Mouse (Mus musculus): ENCODE data around the gene Wnt11. TPM values are rescaled to one million over a fixed set of nuclear protein-coding genes. Genes with fewer than 3 reads are reported as not detected.

The Wnt11 gene
- total RNA-seq, 2 experiments from 2014 or later: 6.1 to 7.9 TPM

DNA sequence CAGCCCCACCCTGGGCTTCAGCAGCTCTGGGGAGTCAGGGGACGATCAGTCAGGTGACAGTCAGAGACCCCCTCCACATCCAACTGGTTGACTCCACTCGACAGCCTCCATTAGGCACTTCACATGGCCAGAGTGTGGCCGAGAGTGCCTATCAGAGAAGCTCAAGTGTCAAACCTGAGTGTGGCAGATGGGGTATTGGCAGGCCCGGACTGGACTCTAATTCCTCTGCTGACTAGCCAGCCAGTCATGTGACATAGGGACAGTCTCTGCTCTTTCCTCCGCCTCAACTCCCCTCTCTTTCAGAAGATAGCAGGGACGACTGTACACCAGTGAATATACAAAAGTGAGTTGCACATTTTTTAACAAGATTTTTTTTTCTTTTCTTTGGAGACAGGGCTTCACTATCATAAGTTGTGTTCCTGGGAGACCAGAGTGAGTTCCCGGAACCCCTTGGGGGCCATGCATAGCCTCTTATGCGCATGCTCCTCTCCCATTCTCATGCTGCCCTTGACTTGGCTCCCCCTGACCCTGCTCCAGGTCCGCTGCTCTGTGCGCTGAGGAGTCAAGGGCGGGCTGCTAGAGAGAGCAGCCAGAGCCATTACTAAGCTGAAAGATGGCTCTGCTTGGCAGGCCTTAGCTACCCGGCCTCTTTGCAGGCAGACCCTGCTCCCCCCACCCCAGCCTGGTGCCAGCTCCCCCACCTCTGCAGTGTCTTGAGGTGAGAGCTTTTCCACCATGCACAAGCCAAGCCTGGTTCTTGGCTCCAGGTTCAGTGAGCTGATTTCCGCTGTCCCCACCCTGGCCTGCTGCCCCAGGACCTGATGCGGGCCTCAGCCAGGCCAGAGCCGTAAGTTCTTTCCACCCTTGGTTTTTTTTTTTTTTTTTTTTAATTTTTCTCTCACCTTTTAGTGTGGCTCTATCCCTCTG, 10.8 kb upstream of the Wnt11 start:
- intact Hi-C loops (cut with DNase I; ENCODE audit: low total_unique reads): loop anchor here (5.0 kb wide), 1 partner anchor 77 kb away; no protein-coding TSS in a partner anchor
- DNase-seq: no peak

DNA sequence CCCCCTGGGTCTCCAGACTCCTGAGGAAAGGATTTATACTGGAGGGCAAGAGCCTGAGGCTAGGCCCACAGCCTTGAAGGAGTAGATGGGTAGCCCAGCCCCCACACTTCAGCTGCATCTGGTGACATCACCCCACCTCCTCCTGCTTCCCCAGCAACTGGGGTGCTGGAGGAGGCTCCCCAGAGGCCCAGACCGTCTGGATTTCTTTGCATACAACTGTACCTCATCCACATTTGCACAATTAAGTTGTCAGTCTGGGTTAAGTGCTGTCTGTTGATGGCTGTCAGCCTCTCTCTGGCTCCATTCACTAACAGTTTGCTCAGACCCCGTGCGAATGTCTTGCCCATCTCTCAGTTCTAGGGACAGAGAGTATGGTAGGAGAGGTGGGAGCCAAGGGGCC, 6.9 kb upstream of the Wnt11 start:
- intact Hi-C loops (cut with DNase I; ENCODE audit: low total_unique reads): no loop called here
- DNase-seq: no peak

DNA sequence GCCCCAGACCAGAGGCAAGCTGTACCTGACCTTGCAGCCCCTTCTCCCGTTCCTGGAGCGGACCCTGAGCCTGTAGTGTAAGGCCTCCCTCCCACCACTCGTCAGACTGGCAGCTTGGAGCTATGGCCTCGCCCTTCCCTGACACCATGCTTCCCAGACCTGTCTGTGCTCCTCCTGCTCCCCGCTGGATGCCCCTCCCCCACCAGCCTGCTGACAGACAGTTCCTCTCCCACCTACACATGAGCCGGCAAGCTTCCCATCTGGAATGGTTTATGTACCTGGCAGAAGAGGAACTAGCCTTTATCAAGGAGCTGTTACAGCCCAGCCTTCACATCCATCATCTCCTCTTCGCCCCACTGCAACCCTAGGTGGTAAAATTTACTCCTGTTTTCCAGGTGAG, 6.0 kb upstream of the Wnt11 start:
- no peak for DNase-seq
- intact Hi-C loops (cut with DNase I; ENCODE audit: low total_unique reads): no loop called here

DNA sequence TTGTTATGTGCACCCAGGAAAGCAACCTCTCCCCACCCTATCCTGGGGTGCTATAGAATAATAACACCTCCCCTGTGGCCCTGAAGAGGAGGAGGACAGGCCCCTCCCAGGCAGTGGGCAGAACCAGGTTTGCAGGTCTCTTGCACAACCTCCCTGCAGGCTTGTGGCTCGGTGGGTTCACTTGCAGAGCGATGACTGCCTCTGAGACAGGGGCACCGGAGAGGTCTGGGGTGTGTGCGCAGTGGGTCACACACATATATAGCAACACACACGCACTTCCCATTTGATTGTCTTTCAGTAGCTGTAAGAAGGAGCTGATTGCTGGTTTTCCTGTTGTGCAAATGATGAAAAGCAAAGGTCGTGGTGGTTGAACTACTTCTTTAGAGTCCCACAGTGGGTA, 3.6 kb upstream of the Wnt11 start:
- no peak for DNase-seq
- intact Hi-C loops (cut with DNase I; ENCODE audit: low total_unique reads): no loop called here

DNA sequence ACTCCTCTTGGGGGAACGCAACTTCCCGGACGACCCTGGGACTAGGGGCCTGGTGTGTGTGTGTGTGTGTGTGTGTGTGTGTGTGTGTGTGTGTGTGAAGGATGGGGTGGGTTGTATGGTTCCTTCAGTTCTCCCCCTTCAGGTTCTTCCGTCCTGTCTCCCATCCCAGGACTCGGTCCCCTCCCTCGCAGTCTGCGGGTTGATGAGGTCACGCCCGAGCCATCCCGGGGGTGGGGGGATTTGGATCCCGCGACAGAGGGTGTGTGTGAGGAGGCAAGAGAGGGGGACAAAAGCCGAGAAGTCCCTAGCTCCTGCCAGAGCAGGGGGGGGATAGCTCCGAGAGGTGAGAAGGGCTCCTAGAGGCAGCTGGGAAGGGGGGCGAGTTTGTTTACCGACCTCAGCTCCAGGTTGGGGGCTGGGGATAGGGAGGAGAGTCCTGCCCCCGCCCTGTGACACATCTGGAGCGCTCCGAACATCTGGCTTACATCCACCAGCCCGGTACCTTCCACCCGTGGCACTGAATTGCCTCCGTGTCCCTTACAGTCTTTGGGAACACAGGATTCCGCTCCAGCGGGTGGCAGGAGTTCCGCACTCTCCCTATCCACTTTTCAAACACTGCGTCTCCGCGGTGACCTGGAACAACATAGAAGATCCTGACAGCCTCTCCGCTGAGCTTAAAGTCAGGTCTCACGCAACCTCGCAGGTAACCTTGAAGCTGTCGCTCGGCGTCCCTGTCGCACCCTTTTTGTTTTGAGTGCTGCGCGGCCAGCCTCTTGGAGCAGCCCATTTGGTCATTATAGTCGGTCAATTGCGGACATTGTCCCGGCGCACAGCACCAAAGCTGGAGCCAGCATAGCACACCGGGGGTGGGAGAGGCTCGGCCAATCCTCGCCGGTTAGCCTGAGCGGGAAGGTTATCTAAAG, 868 bp downstream of the Wnt11 start:
- intact Hi-C loops (cut with DNase I; ENCODE audit: low total_unique reads): loop anchor here (5.0 kb wide), 1 partner anchor 93 kb away; no protein-coding TSS in a partner anchor
- no peak for DNase-seq

DNA sequence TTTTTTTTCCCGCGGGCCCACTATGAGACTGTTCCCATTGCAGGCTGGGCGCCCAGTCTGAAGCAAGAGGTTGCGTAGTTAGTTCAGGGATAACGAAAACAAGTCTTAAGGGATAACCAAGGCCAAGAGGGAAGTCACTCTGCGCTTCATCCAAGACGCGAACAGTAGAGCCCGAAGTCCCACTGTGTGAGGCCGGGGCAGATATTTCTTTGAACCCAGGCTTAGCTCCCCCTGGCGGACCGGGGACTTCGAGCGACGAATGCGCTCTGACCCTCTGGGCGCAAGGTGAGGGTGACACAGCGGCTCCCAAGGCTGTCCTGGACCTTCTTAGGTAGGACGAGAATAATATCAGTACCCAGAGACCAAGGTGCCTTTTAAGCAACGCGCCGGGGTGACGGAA, 1.7 kb downstream of the Wnt11 start:
- DNase-seq: peak; percentile 85
- intact Hi-C loops (cut with DNase I; ENCODE audit: low total_unique reads): loop anchor here (5.0 kb wide), 1 partner anchor 94 kb away; no protein-coding TSS in a partner anchor

DNA sequence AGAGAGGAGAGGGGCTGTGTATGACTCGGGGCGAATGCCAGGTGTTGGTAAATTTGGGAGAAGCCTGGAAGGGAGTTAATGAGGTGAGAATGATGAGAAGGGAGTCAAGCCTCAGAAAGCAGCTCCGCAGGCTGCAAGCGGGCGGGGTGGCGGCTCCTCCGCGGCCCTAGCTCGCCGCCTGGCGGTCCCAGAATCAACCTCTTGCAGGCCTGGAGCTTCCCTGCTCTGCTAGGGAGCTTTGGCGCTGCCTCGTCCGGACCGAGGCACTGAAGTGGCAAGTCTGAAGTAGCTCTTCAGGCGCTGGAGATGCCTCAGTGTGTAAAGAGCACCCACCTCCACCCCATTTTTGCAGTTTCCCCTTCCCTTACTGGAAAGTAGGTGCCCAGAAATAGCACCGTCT, 3.0 kb downstream of the Wnt11 start:
- peak; percentile 87 for DNase-seq
- intact Hi-C loops (cut with DNase I; ENCODE audit: low total_unique reads): loop anchor here (5.0 kb wide), 1 partner anchor 96 kb away; no protein-coding TSS in a partner anchor

DNA sequence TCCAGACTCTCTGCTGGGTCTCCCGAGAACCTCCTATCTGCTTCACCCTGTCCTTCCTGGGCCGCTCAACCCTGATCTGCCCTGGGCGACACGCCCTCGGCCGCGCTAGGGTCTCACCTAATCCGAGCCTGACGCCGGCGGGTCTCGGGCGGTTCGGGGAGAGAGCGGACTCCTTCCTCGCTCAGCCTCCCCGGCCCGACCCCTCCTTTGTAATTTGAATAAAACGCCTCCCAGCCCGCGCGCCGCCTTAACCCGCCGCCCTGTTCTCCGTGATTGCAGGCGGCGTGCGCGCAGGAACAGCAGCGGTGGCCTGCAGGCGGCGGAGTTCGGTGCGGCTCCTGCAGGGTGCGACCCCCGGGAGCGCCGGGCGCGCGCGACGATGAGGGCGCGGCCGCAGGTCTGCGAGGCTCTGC, 3.8 kb downstream of the Wnt11 start:
- DNase-seq: peak; percentile 66
- intact Hi-C loops (cut with DNase I; ENCODE audit: low total_unique reads): loop anchor here (5.0 kb wide), 1 partner anchor 96 kb away; no protein-coding TSS in a partner anchor

DNA sequence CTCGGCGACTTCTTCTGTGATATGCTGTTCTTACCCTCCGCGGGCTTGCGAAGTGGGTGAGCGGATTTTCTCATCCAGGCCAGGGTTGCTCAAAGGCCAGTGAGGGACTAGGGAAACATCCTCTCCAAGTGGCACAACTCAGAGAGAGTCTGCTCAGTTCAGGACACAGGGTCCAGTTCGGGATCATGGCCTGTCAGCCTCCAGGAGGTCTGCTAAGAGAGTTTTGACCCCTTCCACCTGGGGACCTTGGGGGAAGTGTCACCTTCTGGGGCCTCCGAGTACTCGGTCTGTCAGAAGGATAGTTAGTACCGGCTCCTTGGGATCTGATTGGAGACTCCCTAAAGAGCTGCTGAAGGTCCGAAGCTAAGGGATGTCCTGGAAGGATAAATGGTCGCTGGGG, 4.4 kb downstream of the Wnt11 start:
- intact Hi-C loops (cut with DNase I; ENCODE audit: low total_unique reads): loop anchor here (5.0 kb wide), 1 partner anchor 97 kb away; no protein-coding TSS in a partner anchor
- DNase-seq: no peak

DNA sequence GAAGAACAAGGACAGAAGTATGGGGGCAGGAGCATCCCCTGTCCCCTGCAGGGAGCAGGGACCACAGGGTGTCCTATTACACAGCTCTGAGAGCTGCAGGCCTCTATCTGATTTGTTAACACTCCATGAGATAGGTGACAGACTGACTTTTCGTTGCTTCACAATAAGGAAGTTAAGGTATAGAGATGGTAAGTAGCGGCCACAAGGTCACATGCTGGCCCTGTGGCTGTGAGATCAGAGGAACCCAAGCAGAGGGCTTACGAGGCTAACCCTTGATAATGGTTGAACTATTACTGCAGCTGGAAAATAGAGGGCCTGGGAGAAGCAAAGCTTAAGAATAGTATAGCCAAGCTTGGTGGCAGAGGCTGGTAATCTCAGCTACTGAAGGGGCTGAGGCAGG, 5.9 kb downstream of the Wnt11 start:
- DNase-seq: no peak
- intact Hi-C loops (cut with DNase I; ENCODE audit: low total_unique reads): no loop called here

DNA sequence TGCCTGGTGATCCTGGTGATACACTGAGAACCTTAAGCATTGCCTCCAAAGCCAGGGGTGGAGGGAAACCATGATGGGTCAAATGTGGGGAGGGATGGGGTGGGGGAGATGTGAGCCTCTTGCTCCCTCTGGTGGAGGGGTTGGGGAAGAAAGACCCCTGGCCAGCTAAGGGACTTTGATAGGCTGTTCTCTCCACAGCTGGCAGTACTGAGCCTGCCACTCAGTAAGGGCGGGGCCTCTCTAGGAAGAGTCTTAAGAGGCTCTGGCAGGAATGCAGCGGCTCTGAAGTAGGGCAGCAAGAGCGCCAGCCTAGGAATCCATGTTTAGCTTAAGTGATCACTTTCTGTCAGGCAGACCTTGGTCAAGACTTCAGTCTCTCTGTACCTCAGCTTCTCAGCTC, 6.9 kb downstream of the Wnt11 start:
- intact Hi-C loops (cut with DNase I; ENCODE audit: low total_unique reads): no loop called here
- no peak for DNase-seq

DNA sequence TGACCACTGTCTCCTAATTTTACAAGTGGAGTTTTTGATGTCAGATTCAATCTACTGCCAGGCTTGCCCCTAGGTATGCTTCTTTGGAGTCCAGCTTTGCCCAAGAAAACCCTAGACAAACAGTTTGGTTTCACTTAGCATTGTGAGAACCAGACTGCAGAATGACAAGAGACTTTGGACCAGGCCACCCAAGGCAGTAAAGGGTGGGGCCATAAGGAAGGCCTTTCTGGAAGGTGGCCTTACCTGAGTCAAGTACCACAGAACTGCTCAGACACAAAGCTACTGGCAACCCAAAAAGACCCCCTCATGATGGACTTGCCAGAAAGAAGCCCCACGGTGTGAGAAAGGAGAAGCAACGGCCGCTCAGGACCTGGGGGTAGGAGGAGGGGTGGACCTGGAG, 8.1 kb downstream of the Wnt11 start:
- intact Hi-C loops (cut with DNase I; ENCODE audit: low total_unique reads): no loop called here
- no peak for DNase-seq

DNA sequence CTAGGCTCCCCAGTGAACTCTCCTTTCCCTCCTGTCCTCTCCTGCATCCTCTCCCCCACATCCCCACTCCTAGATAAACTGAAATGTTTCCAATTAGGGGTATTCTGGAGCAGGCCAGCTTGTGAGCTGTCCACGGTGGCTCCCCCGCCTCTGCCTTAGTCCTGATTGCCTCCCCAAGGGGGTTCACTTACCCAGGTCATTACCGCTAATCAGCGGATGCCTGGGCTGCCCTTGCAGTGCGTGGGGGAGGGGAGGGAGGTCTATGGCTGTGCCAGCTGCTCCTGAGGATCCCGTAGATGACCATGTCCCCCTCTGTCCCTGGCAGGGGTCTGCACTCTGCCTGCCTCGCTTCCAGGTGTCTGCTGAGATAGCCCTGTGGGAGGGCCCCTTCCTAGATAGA, 8.7 kb downstream of the Wnt11 start:
- DNase-seq: no peak
- intact Hi-C loops (cut with DNase I; ENCODE audit: low total_unique reads): no loop called here

DNA sequence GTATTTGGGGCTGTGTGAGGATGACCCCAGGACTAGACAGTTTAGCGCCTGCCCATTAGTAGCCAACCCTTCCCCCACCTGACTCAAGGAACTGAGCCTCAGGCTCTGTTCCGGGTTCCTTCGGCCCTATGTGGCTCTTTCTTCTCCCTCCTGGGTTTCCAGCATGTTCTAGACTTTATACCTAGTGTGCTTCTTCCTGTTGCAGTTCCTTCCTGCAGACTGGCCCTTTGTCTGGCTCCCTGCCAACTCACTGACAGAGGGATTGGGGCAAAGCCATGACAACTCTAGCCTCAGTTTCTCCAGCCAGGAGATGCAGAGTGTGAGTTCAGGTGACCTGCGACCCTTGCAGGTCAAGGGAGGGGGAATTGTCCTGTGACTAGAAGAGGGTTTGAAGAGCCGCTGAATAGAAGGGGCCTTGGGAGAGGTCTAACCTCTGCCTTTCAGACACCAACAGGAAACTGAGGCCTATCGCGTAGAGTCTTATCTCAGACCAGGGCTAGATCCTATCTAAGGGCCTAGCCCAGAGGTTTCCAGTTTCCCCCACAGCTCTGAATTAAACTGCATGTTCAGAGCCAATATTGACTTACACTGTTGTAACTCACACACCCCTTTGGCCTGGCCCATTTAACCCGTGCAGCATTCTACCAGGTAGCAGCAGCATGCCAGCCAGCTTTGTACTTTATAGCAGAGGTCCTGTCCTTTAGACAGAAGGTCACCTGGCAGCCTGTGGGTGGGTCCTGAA, 14.2 kb downstream of the Wnt11 start:
- DNase-seq: no peak
- intact Hi-C loops (cut with DNase I; ENCODE audit: low total_unique reads): no loop called here

DNA sequence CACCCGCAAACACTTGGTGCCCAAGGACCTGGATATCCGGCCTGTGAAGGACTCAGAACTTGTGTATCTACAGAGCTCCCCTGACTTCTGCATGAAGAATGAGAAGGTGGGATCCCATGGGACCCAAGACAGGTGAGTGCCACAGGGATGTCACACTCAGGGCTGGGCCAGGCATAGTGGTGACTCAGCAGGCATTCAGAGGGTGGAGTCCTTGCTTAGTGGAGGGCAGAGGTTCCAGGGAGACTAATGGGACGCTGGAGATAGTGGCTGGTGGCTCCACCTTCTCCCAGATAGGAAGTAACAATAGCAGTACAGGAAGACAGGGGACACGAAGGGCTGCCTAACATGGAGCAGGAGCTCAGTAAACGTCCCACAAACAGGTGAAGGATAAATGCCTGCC, 15.5 kb downstream of the Wnt11 start:
- DNase-seq: no peak
- intact Hi-C loops (cut with DNase I; ENCODE audit: low total_unique reads): no loop called here

DNA sequence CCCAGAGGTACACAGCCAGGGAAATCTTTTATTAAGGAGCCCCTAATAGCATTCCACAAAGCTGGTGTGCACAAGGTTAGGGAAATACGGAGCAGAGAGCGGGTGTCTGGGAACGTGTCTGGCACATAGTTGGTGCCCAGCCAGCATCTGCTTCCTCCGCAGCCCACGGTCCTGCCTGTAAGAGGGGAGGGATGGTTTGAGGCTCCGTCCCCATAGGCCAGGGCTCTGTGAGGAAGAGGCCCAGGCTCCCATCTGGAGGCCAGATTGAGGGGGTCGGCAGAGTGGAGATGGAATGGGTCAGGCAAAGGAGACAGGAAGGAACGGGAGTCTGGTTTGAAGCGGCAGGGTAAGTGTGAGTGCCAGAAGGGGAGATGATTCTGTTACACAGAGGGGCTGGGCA, 16.3 kb downstream of the Wnt11 start:
- intact Hi-C loops (cut with DNase I; ENCODE audit: low total_unique reads): no loop called here
- no peak for DNase-seq

DNA sequence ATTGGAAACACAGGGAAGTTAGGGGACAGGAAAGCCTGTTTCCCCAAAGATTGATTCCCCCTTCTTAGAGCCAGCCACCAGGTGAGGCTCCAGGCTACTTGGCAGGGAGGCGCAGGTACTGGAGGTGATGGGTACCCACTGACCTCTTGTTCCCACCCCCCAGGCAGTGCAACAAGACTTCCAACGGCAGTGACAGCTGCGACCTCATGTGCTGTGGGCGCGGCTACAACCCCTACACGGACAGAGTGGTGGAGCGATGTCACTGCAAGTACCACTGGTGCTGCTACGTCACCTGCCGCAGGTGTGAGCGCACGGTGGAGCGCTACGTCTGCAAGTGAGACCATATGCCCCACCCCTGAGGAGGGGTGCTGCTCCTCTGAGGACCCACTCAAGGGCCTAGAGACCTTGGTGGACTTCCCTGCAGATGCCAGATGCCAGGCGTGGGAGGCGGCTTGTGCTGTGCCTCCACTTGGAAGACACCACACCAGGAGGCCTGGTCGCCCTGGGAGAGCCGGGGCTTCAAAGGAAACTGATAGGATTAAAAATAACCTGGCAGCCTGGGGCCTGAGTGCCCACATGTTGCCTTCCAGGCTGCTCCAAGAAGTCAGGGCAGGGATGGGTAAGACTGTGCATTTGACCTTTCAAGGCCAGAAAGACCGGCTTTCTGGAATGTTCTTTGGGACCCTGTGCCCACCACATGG, 18.2 kb downstream of the Wnt11 start:
- intact Hi-C loops (cut with DNase I; ENCODE audit: low total_unique reads): no loop called here
- DNase-seq: no peak

DNA sequence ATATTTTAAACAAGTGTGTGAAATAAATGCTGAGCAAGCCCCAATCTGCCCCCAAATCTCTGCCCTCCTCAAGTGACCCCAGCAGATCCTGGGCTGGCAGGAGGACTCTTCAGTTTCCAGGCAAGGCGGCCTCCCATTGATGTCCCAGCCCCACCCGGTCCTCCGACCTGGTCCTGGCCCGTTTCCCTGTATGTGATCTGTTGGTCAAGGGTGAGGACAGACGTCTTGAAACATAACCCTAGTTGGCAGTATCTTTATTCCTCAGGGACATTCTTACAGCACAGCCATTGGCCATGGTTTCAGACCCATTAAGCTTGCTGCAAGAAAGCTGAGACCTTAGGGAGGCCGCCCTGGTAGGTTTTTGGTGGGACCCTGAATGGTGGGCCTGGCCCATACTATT, 18.9 kb downstream of the Wnt11 start:
- intact Hi-C loops (cut with DNase I; ENCODE audit: low total_unique reads): no loop called here
- DNase-seq: peak; percentile 73

DNA sequence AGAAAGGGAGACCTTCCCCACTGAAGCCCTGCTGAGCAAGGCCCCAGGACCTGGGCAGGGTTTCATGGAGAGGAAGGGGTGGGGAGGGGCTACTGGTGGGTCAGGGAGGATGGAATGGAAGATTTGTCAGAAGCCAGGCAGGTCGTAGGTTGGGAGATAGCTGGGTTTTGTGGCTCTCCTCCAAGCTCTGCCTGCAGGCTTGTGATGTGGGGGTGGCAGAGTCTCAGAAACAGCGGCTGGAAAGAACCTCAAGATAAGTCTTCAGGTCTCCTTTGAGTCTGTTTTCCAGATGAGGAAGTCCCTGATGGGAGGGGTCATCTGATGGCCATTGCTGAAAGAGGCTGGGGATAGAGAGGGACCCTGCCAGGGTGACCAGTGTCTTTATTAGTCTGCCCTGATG, 20.5 kb downstream of the Wnt11 start:
- no peak for DNase-seq
- intact Hi-C loops (cut with DNase I; ENCODE audit: low total_unique reads): no loop called here

Measured in gastrocnemius, postnatal 14 days (tissue).